Mouse (Mus musculus) regulatory T cell (primary cell): ENCODE data around the gene Lypd4.
"Not testable (repeated sequence)": the region's sequence is repeated elsewhere in the genome, so short reads cannot be mapped to it uniquely, and the experiment has no call there.

ENCODE experiments used
- in situ Hi-C: fragments of 300-600 bp; cut with MboI, MseI; formaldehyde crosslinking; loops from one replicate; pipeline ENCODE4 v1.15.1; 2025; ENCODE audit warnings: high pct_unique_total_duplicates

Lypd4 gene

GRCm38 (mm10) chr7:24869532-24870165, at the start of gene Lypd4, which contains the start of gene Dmrtc2:
Lypd4 (minus strand) TSS chr7:24869941.
Dmrtc2 (plus strand) TSS chr7:24870057.
- in situ Hi-C loops, result loop anchor here (5.0 kb wide), 1 partner anchor 37 kb away; no protein-coding TSS in a partner anchor

GRCm38 (mm10) chr7:24918763-24919323, 49.1 kb upstream of the Lypd4 start:
- in situ Hi-C loops, result no loop called here

- in situ Hi-C loops, result no loop called here
Measured at GRCm38 (mm10) chr7:24912480-24912879, 42.7 kb upstream of the Lypd4 start.

GRCm38 (mm10) chr7:24907211-24907748, 37.5 kb upstream of the Lypd4 start:
- in situ Hi-C loops, result no loop called here

GRCm38 (mm10) chr7:24906551-24906950, 36.8 kb upstream of the Lypd4 start:
- in situ Hi-C loops, result no loop called here

GRCm38 (mm10) chr7:24904936-24905335, 35.2 kb upstream of the Lypd4 start:
- in situ Hi-C loops, result no loop called here

GRCm38 (mm10) chr7:24904070-24904483, 34.3 kb upstream of the Lypd4 start:
- in situ Hi-C loops, result no loop called here

- in situ Hi-C loops, result no loop called here
Measured at GRCm38 (mm10) chr7:24903444-24903825, 33.7 kb upstream of the Lypd4 start.

GRCm38 (mm10) chr7:24902630-24903443, 33.1 kb upstream of the Lypd4 start, which contains the start of gene Arhgef1:
Arhgef1 (plus strand) TSS chr7:24902912.
- in situ Hi-C loops, result no loop called here

GRCm38 (mm10) chr7:24902264-24902629, 32.5 kb upstream of the Lypd4 start:
- in situ Hi-C loops, result no loop called here

GRCm38 (mm10) chr7:24901842-24902241, 32.1 kb upstream of the Lypd4 start:
- in situ Hi-C loops, result no loop called here

GRCm38 (mm10) chr7:24901114-24901513, 31.4 kb upstream of the Lypd4 start:
- in situ Hi-C loops, result no loop called here

- in situ Hi-C loops, result no loop called here
Measured at GRCm38 (mm10) chr7:24897959-24898358, 28.2 kb upstream of the Lypd4 start.

- in situ Hi-C loops, result no loop called here
Measured at GRCm38 (mm10) chr7:24897224-24897623, 27.5 kb upstream of the Lypd4 start, which contains the start of gene Cd79a. Cd79a (plus strand) TSS chr7:24897381.

GRCm38 (mm10) chr7:24896269-24896668, 26.5 kb upstream of the Lypd4 start:
- in situ Hi-C loops, result no loop called here

- in situ Hi-C loops, result not testable (repeated sequence)
Measured at GRCm38 (mm10) chr7:24895749-24896148, 26.0 kb upstream of the Lypd4 start.

- in situ Hi-C loops, result no loop called here
Measured at GRCm38 (mm10) chr7:24892125-24892583, 22.4 kb upstream of the Lypd4 start.

GRCm38 (mm10) chr7:24891241-24892124, 21.7 kb upstream of the Lypd4 start:
- in situ Hi-C loops, result no loop called here

GRCm38 (mm10) chr7:24890281-24891216, 20.8 kb upstream of the Lypd4 start:
- in situ Hi-C loops, result no loop called here
